Mouse (Mus musculus) kidney, adult 2 months (tissue): ENCODE data around the gene Mxra7. TPM values are rescaled to one million over a fixed set of nuclear protein-coding genes. Genes with fewer than 3 reads are reported as not detected.

Source experiments
- DNase-seq: peaks from one replicate; pipeline ENCODE4 v3.0.0; 2021
- H3K27ac ChIP-seq: fragments of 200-500 bp; 2 replicates; pipeline ENCODE4 v1.5.1; 2012; ENCODE audit warnings: low read depth, low read length, control low read depth, inconsistent platforms; ENCODE audit not compliant: insufficient read depth
- H3K27me3 ChIP-seq: fragments of 200-500 bp; replicated peaks from 2 replicates; pipeline ENCODE4 v1.6.1; 2012; ENCODE audit warnings: mild to moderate bottlenecking, moderate library complexity, low read length, inconsistent platforms; ENCODE audit not compliant: control insufficient read depth, insufficient read depth
- H3K36me3 ChIP-seq: fragments of 200-500 bp; 2 replicates; pipeline ENCODE4 v1.6.1; 2012; ENCODE audit warnings: mild to moderate bottlenecking, moderate library complexity, low read length, inconsistent platforms; ENCODE audit not compliant: control insufficient read depth, insufficient read depth
- H3K4me1 ChIP-seq: fragments of 200-500 bp; 2 replicates; pipeline ENCODE4 v1.6.1; 2011; ENCODE audit warnings: low read length; ENCODE audit not compliant: control insufficient read depth, insufficient read depth
- H3K4me3 ChIP-seq: fragments of 200-500 bp; 2 replicates; pipeline ENCODE4 v1.5.1; 2011; ENCODE audit warnings: mild to moderate bottlenecking, low read depth, low read length, control low read depth; ENCODE audit not compliant: insufficient read depth
- CTCF ChIP-seq: fragments of 200-500 bp; conservative IDR thresholded peaks from 2 replicates; pipeline ENCODE4 v1.5.1; 2011; ENCODE audit warnings: low read depth, mild to moderate bottlenecking, control low read depth, low read length, moderate library complexity, mixed read lengths; ENCODE audit not compliant: insufficient read depth, insufficient read length
- POLR2A ChIP-seq: fragments of 200-500 bp; IDR thresholded peaks from one replicate; pipeline ENCODE4 v1.6.1; 2011; ENCODE audit warnings: low read depth, low read length, control low read depth
- WGBS: fragments of 180-500 bp; shearing (Covaris S2); methylation state at CpG from one replicate; pipeline ENCODE4 v1.1.7; 2018; 5-methylcytosine and 5-hydroxymethylcytosine counted together
- polyA plus RNA-seq: library from polyadenylated mRNA; depleted of rRNA; stranded (reverse); fragments of >200 nt; gene quantifications from 2 replicates; pipeline ENCODE4 v1.2.3, GENCODE M21; 2012; rRNA removed

The Mxra7 gene
- polyA plus RNA-seq, 1 experiment: 11.3 TPM

GRCm38 (mm10) chr11:116773205-116773604 is 54.6 kb downstream of the Mxra7 start:
- H3K4me3 ChIP-seq: no peak overlapping the region
- TF ChIP-seq CTCF (no peak), POLR2A (no peak)
- DNase-seq: no peak
- no peaks in the 10 kb centered on the region for H3K4me1 ChIP-seq
- 41% methylated on average over 2 of the region's 2 CpGs for WGBS
- no peaks in the 10 kb centered on the region for H3K27me3 ChIP-seq
- H3K36me3 ChIP-seq: no peaks in the 10 kb centered on the region
- no peak overlapping the region for H3K27ac ChIP-seq

GRCm38 (mm10) chr11:116769873-116770272 is 58.0 kb downstream of the Mxra7 start:
- no peaks in the 10 kb centered on the region for H3K4me1 ChIP-seq
- no peaks in the 10 kb centered on the region for H3K27me3 ChIP-seq
- WGBS: 83% methylated on average over 5 of the region's 5 CpGs
- no peaks in the 10 kb centered on the region for H3K36me3 ChIP-seq
- H3K27ac ChIP-seq: no peak overlapping the region
- DNase-seq: no peak
- TF ChIP-seq CTCF (no peak), POLR2A (no peak)
- no peak overlapping the region for H3K4me3 ChIP-seq

GRCm38 (mm10) chr11:116764946-116765345 is 62.9 kb downstream of the Mxra7 start:
- Histone ChIP-seq H3K36me3 (no peaks in the 10 kb centered on the region), H3K27me3 (no peaks in the 10 kb centered on the region; the same call in 1 of the 2 replicates), H3K27ac (no peak overlapping the region), H3K4me1 (no peaks in the 10 kb centered on the region), H3K4me3 (no peak overlapping the region)
- 86% methylated on average over 2 of the region's 2 CpGs for WGBS
- TF ChIP-seq CTCF: no peak
- no peak for TF ChIP-seq POLR2A
- no peak for DNase-seq

DNA sequence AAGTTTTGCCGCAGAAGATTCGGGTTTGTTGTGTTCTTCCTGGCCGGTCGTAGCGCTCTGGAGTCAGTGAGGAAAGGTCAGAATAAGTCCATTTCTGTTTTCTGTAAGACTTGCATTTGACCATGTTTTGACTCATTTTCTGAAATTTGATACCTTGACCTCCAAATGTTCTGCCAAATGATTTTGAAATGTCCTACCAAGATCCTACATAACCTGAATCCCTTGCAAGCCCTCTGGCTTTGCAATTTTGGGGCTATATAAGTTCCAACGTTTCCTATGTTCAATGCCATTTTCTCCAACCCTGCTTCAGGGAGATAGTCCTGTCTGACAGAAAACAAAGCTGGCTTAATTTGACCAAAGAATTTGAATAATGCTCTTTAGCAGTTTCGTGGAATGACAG is 63.5 kb downstream of the Mxra7 start:
- 89% methylated on average over 7 of the region's 7 CpGs for WGBS
- no peak overlapping the region for H3K27ac ChIP-seq

DNA sequence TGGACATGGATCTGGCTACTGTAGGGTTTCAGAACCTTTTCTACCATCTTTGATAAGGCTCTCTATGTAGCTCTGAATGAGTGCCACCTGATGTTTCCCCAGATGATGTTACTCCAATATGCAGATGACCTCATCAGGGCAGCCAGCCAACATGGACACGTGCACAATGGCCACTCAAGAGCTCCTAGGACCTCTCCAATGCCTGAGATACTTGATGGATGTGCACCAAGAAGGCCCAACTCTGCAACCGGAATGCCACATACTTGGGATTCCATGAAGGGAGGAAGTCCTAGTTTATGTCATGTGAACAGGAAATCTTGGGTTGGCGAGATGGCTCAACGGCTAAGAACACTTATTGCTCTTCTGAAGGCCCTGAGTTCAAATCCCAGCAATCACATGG is 72.7 kb downstream of the Mxra7 start:
- peak; percentile 11 for DNase-seq
- Histone ChIP-seq H3K36me3 (no peaks in the 10 kb centered on the region), H3K27me3 (no peaks in the 10 kb centered on the region)

More for the DNA sequence above, 63.5 kb downstream of the Mxra7 start:
- Histone ChIP-seq H3K36me3 (no peaks in the 10 kb centered on the region), H3K4me1 (no peaks in the 10 kb centered on the region), H3K27me3 (no peaks in the 10 kb centered on the region; the same call in 1 of the 2 replicates), H3K4me3 (no peak overlapping the region)
- TF ChIP-seq POLR2A: no peak
- no peak for TF ChIP-seq CTCF
- DNase-seq: no peak

GRCm38 (mm10) chr11:116753674-116754470 is 74.0 kb downstream of the Mxra7 start:
- no peak for TF ChIP-seq POLR2A
- no peak for TF ChIP-seq CTCF
- H3K36me3 ChIP-seq: no peaks in the 10 kb centered on the region
- no peaks in the 10 kb centered on the region for H3K4me1 ChIP-seq
- no peak overlapping the region for H3K4me3 ChIP-seq
- peak; percentile 68 for DNase-seq
- WGBS: 48% methylated on average over 5 of the region's 5 CpGs
- no peak overlapping the region for H3K27ac ChIP-seq
- H3K27me3 ChIP-seq: no peaks in the 10 kb centered on the region

More for the DNA sequence above, 72.7 kb downstream of the Mxra7 start:
- 69% methylated on average over 4 of the region's 4 CpGs for WGBS
- Histone ChIP-seq H3K27ac (no peak overlapping the region), H3K4me3 (no peak overlapping the region), H3K4me1 (no peaks in the 10 kb centered on the region)
- TF ChIP-seq POLR2A: no peak
- TF ChIP-seq CTCF: no peak

Other genes starting within 250 kb of the Mxra7 start
- gene Ube2o, start 246.6 kb downstream of the Mxra7 start, polyA plus RNA-seq: 10.3 and 10.8 TPM in 2 replicates
- not detected in 2 replicates for gene Aanat, start 241.6 kb downstream of the Mxra7 start, polyA plus RNA-seq
- gene Rhbdf2, start 201.0 kb downstream of the Mxra7 start, polyA plus RNA-seq: 18.0 and 19.1 TPM in 2 replicates
- 0.44 and 0.52 TPM in 2 replicates for gene Prcd, start 174.5 kb downstream of the Mxra7 start, polyA plus RNA-seq
- 16.2 and 21.0 TPM in 2 replicates for gene Cygb, start 173.7 kb downstream of the Mxra7 start, polyA plus RNA-seq
- gene St6galnac1, start 52.5 kb downstream of the Mxra7 start, polyA plus RNA-seq: 0.69 and 1.1 TPM in 2 replicates
- gene Mettl23, start 15.2 kb upstream of the Mxra7 start, polyA plus RNA-seq: 26.8 and 32.8 TPM in 2 replicates
- 19.6 and 20.9 TPM in 2 replicates for gene Jmjd6, start 15.4 kb upstream of the Mxra7 start, polyA plus RNA-seq
- gene Mfsd11, start 24.4 kb upstream of the Mxra7 start, polyA plus RNA-seq: 44.9 and 48.5 TPM in 2 replicates
- 214 and 336 TPM in 2 replicates for gene Srsf2, start 25.0 kb upstream of the Mxra7 start, polyA plus RNA-seq
- gene Mgat5b, start 90.8 kb upstream of the Mxra7 start, polyA plus RNA-seq: 0.94 and 1.4 TPM in 2 replicates